Mouse (Mus musculus): ENCODE results near the gene Cntnap1.

Gene Cntnap1

DNA sequence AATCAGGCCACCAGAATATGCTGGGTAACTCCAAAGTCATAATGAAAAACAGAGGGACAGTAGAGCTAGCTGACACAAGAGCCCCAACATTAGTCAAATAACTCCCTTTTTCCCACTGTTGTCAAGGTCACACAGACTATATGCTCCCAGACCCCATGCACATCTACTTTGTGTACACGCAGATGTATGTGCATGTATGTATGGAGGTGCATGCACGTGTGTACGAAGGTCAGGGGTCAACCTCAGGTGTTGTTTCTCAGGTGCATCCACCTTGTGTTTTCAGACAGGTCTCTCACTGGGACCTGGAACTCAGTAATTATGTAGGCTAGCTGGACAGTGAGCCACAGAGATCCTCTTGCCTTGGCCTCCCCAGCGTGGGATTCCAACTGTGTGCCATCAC, 15.1 kb downstream of the Cntnap1 start:
- no peak for DNase-seq

DNA sequence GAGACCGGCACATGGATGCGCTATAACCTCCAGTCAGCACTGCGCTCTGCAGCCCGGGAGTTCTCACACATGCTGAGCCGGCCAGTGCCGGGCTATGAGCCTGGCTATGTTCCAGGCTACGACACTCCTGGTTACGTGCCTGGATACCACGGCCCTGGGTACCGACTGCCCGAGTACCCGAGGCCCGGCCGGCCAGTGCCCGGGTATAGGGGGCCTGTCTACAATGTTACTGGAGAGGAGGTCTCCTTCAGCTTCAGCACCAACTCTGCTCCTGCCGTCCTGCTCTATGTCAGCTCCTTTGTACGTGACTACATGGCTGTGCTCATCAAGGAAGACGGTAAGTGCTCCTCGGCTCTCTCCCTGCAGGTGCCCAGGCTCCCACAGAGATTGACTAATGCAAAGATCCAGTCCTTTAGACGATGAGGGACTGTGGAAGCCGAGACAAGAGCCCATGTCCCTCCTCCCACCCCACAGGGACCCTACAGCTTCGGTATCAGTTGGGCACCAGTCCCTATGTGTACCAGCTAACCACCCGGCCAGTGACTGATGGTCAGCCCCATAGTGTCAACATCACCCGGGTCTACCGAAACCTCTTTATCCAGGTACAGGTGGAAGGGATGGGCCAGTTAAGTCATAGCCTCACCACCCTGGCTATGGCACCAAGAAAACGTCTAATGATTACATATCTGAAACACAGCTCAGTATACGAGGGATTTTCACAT, 16.4 kb downstream of the Cntnap1 start:
- peak; percentile 62 to 68 for DNase-seq

- no peak for DNase-seq
Measured at GRCm38 (mm10) chr11:101187541-101187940, 17.2 kb downstream of the Cntnap1 start.

DNA sequence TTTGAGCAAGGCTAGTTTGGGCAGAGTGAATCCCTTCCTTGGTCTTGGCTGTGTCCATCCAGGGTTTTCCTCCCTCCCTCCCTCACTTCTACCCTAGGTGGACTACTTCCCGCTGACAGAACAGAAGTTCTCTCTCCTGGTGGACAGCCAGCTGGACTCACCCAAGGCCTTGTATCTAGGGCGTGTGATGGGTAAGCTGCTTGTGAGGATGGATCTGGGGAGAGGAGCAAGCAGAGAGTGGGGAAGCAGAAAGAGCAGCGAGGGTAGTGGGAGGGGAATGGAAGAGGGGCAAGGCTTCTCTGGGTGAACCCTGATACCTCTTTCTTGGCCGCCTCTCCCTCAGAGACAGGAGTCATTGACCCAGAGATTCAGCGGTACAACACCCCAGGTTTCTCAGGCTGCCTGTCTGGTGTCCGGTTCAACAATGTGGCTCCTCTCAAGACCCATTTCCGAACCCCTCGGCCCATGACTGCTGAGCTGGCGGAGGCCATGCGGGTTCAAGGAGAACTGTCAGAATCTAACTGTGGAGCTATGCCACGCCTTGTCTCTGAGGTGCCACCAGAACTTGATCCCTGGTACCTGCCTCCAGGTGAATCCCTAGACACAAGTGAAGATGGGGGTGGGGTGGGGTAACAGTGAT, 18.0 kb downstream of the Cntnap1 start:
- peak; percentile 88 to 90 for DNase-seq

GRCm38 (mm10) chr11:101189495-101190180, 19.3 kb downstream of the Cntnap1 start:
- DNase-seq, result peak; percentile 88 to 89

DNA sequence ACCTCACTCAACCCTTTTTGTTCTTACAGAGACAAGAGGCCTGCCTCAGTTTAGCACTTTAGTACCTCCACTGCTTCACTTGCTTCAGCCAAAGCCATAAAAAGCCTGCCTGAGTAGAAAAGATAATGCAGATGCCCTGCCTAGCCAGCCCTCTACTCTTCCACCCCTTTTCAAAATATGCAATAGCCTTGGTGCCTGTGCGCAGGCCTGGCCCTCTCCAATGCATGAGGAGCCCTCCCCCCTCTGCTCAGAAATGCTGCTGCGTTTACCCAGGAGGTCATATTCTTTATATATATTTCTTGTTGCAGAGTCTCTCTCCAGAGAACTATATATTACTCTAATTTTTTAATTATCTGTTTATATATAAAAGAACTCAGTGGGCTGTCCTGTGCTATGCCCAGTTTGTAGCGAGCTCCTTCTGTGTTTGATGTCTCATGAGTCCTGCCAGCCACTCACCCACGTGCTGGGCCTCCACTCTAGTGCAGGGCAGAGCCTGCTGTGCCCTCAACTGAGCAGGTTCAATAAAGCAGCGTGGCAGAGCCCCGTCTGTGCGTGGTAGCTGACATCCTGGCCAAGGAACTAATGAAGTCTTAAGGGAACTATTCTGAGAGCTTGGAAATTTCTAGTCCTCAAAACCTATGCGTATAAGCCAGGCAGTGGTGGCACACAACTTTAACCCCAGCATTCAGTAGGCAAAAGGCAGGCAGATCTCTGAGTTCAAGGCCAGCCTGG, 20.0 kb downstream of the Cntnap1 start:
- no peak for DNase-seq

GRCm38 (mm10) chr11:101190913-101191907, 20.9 kb downstream of the Cntnap1 start:
- peak; percentile 49 to 51 for DNase-seq

- peak in 1 of 2 experiments; percentile 34 for DNase-seq
Measured at GRCm38 (mm10) chr11:101191919-101192470, 21.7 kb downstream of the Cntnap1 start.

GRCm38 (mm10) chr11:101192646-101193045, 22.3 kb downstream of the Cntnap1 start:
- peak in 1 of 2 experiments; percentile 47 for DNase-seq

DNA sequence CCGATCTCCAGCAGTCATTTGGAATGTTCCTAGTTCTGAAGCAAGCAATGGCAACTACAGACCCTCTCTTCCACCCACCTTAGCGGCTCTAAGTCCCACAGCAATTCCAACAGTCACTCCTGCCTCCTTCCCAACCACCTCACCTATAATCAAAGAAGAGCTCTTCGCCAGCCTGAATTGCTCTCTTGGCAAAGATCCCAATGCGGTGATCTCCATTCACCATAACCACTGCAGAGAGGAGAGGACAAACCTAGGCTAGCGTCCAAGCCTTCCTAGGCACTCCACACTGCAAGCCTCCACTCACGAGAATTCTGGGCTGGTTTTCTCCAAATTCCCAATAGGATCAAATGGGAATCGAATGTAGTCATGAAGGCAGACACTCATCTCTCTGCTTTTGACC, 22.8 kb downstream of the Cntnap1 start:
- DNase-seq, result peak in 1 of 2 experiments; percentile 42

- DNase-seq, result no peak
Measured at GRCm38 (mm10) chr11:101194137-101194536, 23.8 kb downstream of the Cntnap1 start.

GRCm38 (mm10) chr11:101194643-101195042, 24.3 kb downstream of the Cntnap1 start:
- no peak for DNase-seq

DNA sequence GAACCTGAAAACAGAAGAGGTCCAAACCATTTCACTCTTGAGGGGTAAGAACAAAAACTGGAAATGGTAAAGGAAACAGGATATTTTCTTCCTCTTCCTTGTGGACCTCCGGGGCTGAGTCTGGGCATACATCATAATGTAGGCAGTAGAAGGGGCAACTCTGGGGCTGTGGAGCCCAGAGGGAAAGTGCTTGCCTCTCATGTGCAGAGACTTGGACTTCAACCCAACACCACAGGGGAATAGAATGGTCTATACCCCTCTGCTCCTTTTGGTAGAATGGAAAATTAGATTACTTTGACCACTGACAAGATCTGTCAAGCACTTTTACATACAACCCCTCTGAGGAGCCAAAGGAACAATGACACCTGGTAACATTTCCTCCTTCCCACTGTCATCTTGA, 24.8 kb downstream of the Cntnap1 start:
- no peak for DNase-seq

- no peak for DNase-seq
Measured at GRCm38 (mm10) chr11:101195571-101195970, 25.2 kb downstream of the Cntnap1 start.

GRCm38 (mm10) chr11:101196175-101196574, 25.9 kb downstream of the Cntnap1 start:
- no peak for DNase-seq

- DNase-seq, result no peak
Measured at GRCm38 (mm10) chr11:101199555-101199954, 29.2 kb downstream of the Cntnap1 start.

DNA sequence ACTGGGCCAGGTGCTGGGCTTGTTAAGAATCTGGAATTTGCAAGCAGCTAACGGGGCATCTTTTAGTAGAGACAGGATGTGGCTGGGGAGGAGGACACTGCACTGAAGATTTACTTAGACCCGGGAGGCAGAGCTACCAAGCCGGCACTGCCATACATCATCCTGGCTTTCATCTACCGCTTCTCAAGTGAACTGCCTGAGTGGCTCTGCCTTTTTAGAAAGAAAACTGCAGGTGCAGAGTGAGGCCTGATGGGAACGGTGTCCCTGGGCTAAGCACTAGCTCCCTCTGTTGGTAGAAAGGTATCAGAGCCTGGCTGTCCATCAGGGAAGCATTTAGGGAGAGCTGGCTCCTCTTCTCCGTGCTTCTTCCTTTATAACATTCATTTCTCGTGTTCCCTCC, 30.7 kb downstream of the Cntnap1 start:
- DNase-seq, result peak; percentile 72 to 78

DNA sequence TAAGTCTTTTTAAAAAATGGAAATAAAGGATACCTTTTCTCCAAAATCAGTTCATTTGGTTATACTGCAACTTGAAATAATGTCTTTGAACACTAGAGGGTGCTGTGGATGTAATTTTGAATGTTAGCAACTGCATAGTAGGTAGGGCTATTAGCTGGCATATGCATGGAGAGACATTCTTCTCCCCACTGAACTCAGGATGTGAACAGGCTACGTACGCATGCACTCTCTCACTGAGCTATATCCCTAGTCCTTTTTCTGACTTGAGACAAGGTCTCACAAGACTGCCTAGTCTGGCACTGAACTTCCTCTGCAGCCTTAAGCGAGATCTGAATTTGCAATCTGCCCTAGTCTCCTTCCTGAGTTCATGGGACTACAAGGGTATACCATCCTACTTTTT, 41.6 kb downstream of the Cntnap1 start:
- DNase-seq, result no peak

DNA sequence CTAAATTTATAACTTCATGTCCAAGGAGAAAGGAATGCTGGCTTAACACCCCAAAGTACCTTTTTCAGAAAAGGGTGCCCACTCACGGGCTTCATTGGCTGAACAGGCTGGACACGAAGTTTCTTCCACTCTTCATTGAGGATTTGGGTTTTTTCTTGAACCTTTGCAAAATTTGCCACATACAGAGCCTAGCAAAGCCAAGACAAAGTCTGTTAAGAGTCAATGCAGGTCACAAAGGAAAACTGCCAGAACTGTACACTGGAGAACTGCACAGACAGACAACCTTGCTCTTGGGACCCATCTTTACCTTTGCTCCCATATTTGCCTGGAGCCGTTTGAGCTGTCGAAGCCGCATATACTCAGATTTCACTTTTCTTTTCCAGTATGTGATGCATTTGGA, 46.6 kb downstream of the Cntnap1 start:
- no peak for DNase-seq

- DNase-seq, result no peak
Measured at GRCm38 (mm10) chr11:101218436-101219055, 48.2 kb downstream of the Cntnap1 start.

- DNase-seq, result no peak
Measured at GRCm38 (mm10) chr11:101220853-101221252, 50.5 kb downstream of the Cntnap1 start.
